Mouse (Mus musculus) mesoderm, embryonic 11.5 days (tissue): ENCODE data around the gene Pdia6.

Source experiments
- DNase-seq: peaks from one replicate; pipeline ENCODE4 v3.0.0-alpha.2; 2012; ENCODE audit warnings: low read depth, low spot score

Pdia6 gene

GRCm38 (mm10) chr12:17263881-17264280, 2.5 kb upstream of the Pdia6 start:
- no peak for DNase-seq

GRCm38 (mm10) chr12:17264826-17265225, 1.5 kb upstream of the Pdia6 start:
- no peak for DNase-seq

GRCm38 (mm10) chr12:17266673-17266990, 287 bp downstream of the Pdia6 start:
- peak; percentile 29 for DNase-seq

- DNase-seq = no peak
These were observed 971 bp downstream of the Pdia6 start for GRCm38 (mm10) chr12:17267316-17267715.

- DNase-seq = peak; percentile 44
These were observed 4.9 kb downstream of the Pdia6 start for GRCm38 (mm10) chr12:17271272-17271671.

- DNase-seq = no peak
These were observed 7.5 kb downstream of the Pdia6 start for GRCm38 (mm10) chr12:17273841-17274240.

GRCm38 (mm10) chr12:17288496-17288895, 22.2 kb downstream of the Pdia6 start:
- no peak for DNase-seq

GRCm38 (mm10) chr12:17289060-17289459, 22.7 kb downstream of the Pdia6 start:
- DNase-seq = no peak

GRCm38 (mm10) chr12:17289913-17290312, 23.6 kb downstream of the Pdia6 start:
- DNase-seq = no peak

- DNase-seq = no peak
These were observed 24.2 kb downstream of the Pdia6 start for GRCm38 (mm10) chr12:17290569-17290968.

- DNase-seq = no peak
These were observed 30.6 kb downstream of the Pdia6 start for GRCm38 (mm10) chr12:17296899-17297298.

- DNase-seq = no peak
These were observed 33.6 kb downstream of the Pdia6 start for GRCm38 (mm10) chr12:17299902-17300301.

GRCm38 (mm10) chr12:17305445-17305844, 39.1 kb downstream of the Pdia6 start:
- DNase-seq = no peak

- no peak for DNase-seq
These were observed 41.9 kb downstream of the Pdia6 start for GRCm38 (mm10) chr12:17308246-17308645.

- DNase-seq = no peak
These were observed 44.8 kb downstream of the Pdia6 start for GRCm38 (mm10) chr12:17310852-17311839.

- DNase-seq = no peak
These were observed 49.8 kb downstream of the Pdia6 start for GRCm38 (mm10) chr12:17316096-17316495.

GRCm38 (mm10) chr12:17317970-17318369, 51.6 kb downstream of the Pdia6 start:
- no peak for DNase-seq

GRCm38 (mm10) chr12:17318453-17318852, 52.1 kb downstream of the Pdia6 start:
- DNase-seq = no peak

GRCm38 (mm10) chr12:17324549-17325470, 58.5 kb downstream of the Pdia6 start:
- DNase-seq = no peak

- DNase-seq = no peak
These were observed 62.9 kb downstream of the Pdia6 start, which contains the start of gene Atp6v1c2 for GRCm38 (mm10) chr12:17329259-17329658. Gene Atp6v1c2 (minus strand): TSS chr12:17329359.

GRCm38 (mm10) chr12:17333459-17333858, 67.1 kb downstream of the Pdia6 start:
- DNase-seq = no peak
